Mouse (Mus musculus): ENCODE data around the gene Bmpr1b.

DNA sequence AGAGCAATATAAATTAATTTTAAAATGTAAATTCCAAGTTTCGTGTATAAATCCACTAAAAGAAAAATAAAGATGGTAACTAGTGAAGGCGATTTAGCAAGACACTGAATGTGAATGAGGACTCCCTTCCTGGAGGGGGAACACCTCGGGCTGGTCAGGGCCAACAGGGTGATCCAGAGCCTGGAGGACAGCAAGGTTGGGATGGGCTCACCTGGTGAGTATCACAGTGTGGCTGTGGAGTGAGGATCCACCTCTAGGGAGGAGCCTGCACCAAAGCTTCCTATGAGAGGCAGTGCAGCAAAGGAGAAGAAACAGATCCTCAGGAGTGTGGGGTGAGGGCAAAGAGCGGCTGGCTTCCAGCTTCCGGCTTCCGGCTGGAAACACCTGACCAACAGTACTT lies 40.8 kb upstream of the Bmpr1b start:
- TF ChIP-seq CTCF (IDR thresholded peaks at IDR 0.05; ENCODE audit: control insufficient read depth, insufficient read depth, low read length), result no peak
- TF ChIP-seq POLR2A (IDR thresholded peaks at IDR 0.05; ENCODE audit: borderline replicate concordance, control insufficient read depth, low read depth, low read length), result no peak
